Mouse (Mus musculus) MEL (cell line): Measurements from ENCODE around the gene Hoxc5. TPM values are rescaled to one million over a fixed set of nuclear protein-coding genes. Genes with fewer than 3 reads are reported as not detected.

Experiments used
- DNase-seq: peaks from one replicate; pipeline ENCODE4 v3.0.0; 2011; ENCODE audit warnings: low read depth, low spot score
- H3K27ac ChIP-seq: 2 replicates; pipeline ENCODE4 v1.5.1; 2012; ENCODE audit warnings: low read depth, mild to moderate bottlenecking, control low read depth, low read length, moderate library complexity; ENCODE audit not compliant: control insufficient read depth
- H3K27me3 ChIP-seq, 2 experiments: fragments of 150-350 bp in 1 of 2; sonication (generic) in 1 of 2; 2 replicates each; pipeline ENCODE4 v1.6.1; 2012; ENCODE audit warnings: low read length in 2 of 2, mild to moderate bottlenecking in 2 of 2, improper control_type of control experiment in 1 of 2, moderate library complexity in 1 of 2; ENCODE audit not compliant: insufficient read depth in 2 of 2, control insufficient read depth in 1 of 2
- H3K36me3 ChIP-seq, 2 experiments: 2 replicates each; pipeline ENCODE4 v1.6.1; 2012 to 2014; ENCODE audit warnings: low read length in 2 of 2, improper control_type of control experiment in 1 of 2, inconsistent platforms in 1 of 2, mild to moderate bottlenecking in 1 of 2; ENCODE audit not compliant: insufficient read depth in 2 of 2, control insufficient read depth in 1 of 2
- H3K4me1 ChIP-seq, 2 experiments: fragments of 150-350 bp in 1 of 2; sonication (generic) in 1 of 2; 2 replicates each; pipeline ENCODE4 v1.6.1; 2012; ENCODE audit warnings: low read length in 2 of 2, improper control_type of control experiment in 1 of 2, mild to moderate bottlenecking in 1 of 2; ENCODE audit not compliant: insufficient read depth in 2 of 2, control insufficient read depth in 1 of 2
- H3K4me3 ChIP-seq, 2 experiments: fragments of 150-350 bp in 1 of 2; sonication (generic) in 1 of 2; 2 replicates each; pipeline ENCODE4 v1.5.1; 2012; ENCODE audit warnings: low read depth in 2 of 2, low read length in 2 of 2, mild to moderate bottlenecking in 2 of 2, moderate library complexity in 2 of 2, control low read depth in 1 of 2, improper control_type of control experiment in 1 of 2; ENCODE audit not compliant: control insufficient read depth in 1 of 2, insufficient read depth in 1 of 2
- H3K79me2 ChIP-seq: 2 replicates; pipeline ENCODE4 v1.6.1; 2012; ENCODE audit warnings: mild to moderate bottlenecking, low read length, moderate library complexity; ENCODE audit not compliant: control insufficient read depth, poor library complexity, insufficient read depth
- H3K9ac ChIP-seq: 2 replicates; pipeline ENCODE4 v1.6.1; 2012; ENCODE audit warnings: low read depth, mild to moderate bottlenecking, control low read depth, low read length, moderate library complexity; ENCODE audit not compliant: control insufficient read depth, poor library complexity, severe bottlenecking
- H3K9me3 ChIP-seq: fragments of 150-350 bp; sonication (generic); replicated peaks from 2 replicates; pipeline ENCODE4 v1.6.1; 2012; ENCODE audit warnings: mild to moderate bottlenecking, low read length, improper control_type of control experiment, moderate library complexity; ENCODE audit not compliant: insufficient read depth
- CHD2 ChIP-seq: IDR thresholded peaks from 2 replicates; pipeline ENCODE4 v1.6.1; 2011; ENCODE audit warnings: low read length, improper control_type of control experiment
- CTCF ChIP-seq, 3 experiments: IDR thresholded peaks in 2 of 3; conservative IDR thresholded peaks in 1 of 3; 2 replicates each; pipeline ENCODE4 v1.5.1; 2011 to 2012; ENCODE audit warnings: low read length in 3 of 3, low read depth in 2 of 3, mild to moderate bottlenecking in 2 of 3, improper control_type of control experiment in 1 of 3, inconsistent platforms in 1 of 3, mixed read lengths in 1 of 3, moderate library complexity in 1 of 3; ENCODE audit not compliant: control insufficient read depth in 1 of 3, insufficient read depth in 1 of 3, poor library complexity in 1 of 3, severe bottlenecking in 1 of 3
- E2F4 ChIP-seq: IDR thresholded peaks from 2 replicates; pipeline ENCODE4 v1.6.1; 2011; ENCODE audit warnings: low read depth, low read length, improper control_type of control experiment, borderline replicate concordance
- ELF1 ChIP-seq: IDR thresholded peaks from 2 replicates; pipeline ENCODE4 v1.6.1; 2014; ENCODE audit warnings: low read depth, mild to moderate bottlenecking, inconsistent platforms, low read length, improper control_type of control experiment, moderate library complexity
- GATA1 ChIP-seq: IDR thresholded peaks from 2 replicates; pipeline ENCODE4 v1.6.1; 2011; ENCODE audit warnings: low read depth, low read length, improper control_type of control experiment
- JUND ChIP-seq: IDR thresholded peaks from 2 replicates; pipeline ENCODE4 v1.6.1; 2011; ENCODE audit warnings: low read depth, mild to moderate bottlenecking, improper control_type of control experiment, low read length
- MAX ChIP-seq: IDR thresholded peaks from 2 replicates; pipeline ENCODE4 v1.6.1; 2011; ENCODE audit warnings: low read length, improper control_type of control experiment
- MXI1 ChIP-seq: IDR thresholded peaks from 2 replicates; pipeline ENCODE4 v1.6.1; 2011; ENCODE audit warnings: mild to moderate bottlenecking, low read depth, low read length, improper control_type of control experiment
- MYB ChIP-seq: IDR thresholded peaks from 2 replicates; pipeline ENCODE4 v1.6.1; 2011; ENCODE audit warnings: mild to moderate bottlenecking, low read depth, low read length, improper control_type of control experiment
- NELFE ChIP-seq: IDR thresholded peaks from 2 replicates; pipeline ENCODE4 v1.6.1; 2011; ENCODE audit warnings: low read depth, low read length, improper control_type of control experiment
- NRF1 ChIP-seq: IDR thresholded peaks from 2 replicates; pipeline ENCODE4 v1.6.1; 2014; ENCODE audit warnings: low read depth, mild to moderate bottlenecking, inconsistent platforms, low read length, improper control_type of control experiment, moderate library complexity; ENCODE audit not compliant: poor library complexity, insufficient read depth, severe bottlenecking
- POLR2A ChIP-seq, 2 experiments: IDR thresholded peaks; 2 replicates each; pipeline ENCODE4 v1.6.1; 2011 to 2012; ENCODE audit warnings: low read length in 2 of 2, mild to moderate bottlenecking in 2 of 2, control low read depth in 1 of 2, improper control_type of control experiment in 1 of 2, low read depth in 1 of 2, moderate library complexity in 1 of 2; ENCODE audit not compliant: control insufficient read depth in 1 of 2, insufficient read depth in 1 of 2, poor library complexity in 1 of 2
- SMC3 ChIP-seq: IDR thresholded peaks from 2 replicates; pipeline ENCODE4 v1.6.1; 2011; ENCODE audit warnings: low read depth, low read length, improper control_type of control experiment
- TBP ChIP-seq: IDR thresholded peaks from 2 replicates; pipeline ENCODE4 v1.8.0; 2011; ENCODE audit warnings: low read depth, low read length, improper control_type of control experiment
- TCF12 ChIP-seq: IDR thresholded peaks from 2 replicates; pipeline ENCODE4 v1.6.1; 2014; ENCODE audit warnings: low read depth, mild to moderate bottlenecking, inconsistent platforms, low read length, improper control_type of control experiment, moderate library complexity
- USF1 ChIP-seq: IDR thresholded peaks from 2 replicates; pipeline ENCODE4 v1.6.1; 2014; ENCODE audit warnings: low read depth, mild to moderate bottlenecking, inconsistent platforms, low read length, improper control_type of control experiment, moderate library complexity
- ZC3H11A ChIP-seq: IDR thresholded peaks from 2 replicates; pipeline ENCODE4 v1.6.1; 2012; ENCODE audit warnings: low read depth, mild to moderate bottlenecking, inconsistent platforms, low read length, improper control_type of control experiment
- ZMIZ1 ChIP-seq: IDR thresholded peaks from 2 replicates; pipeline ENCODE4 v1.6.1; 2012; ENCODE audit warnings: low read depth, mild to moderate bottlenecking, inconsistent platforms, low read length, improper control_type of control experiment, moderate library complexity
- ZNF384 ChIP-seq: IDR thresholded peaks from 2 replicates; pipeline ENCODE4 v1.6.1; 2012; ENCODE audit warnings: low read depth, mild to moderate bottlenecking, inconsistent platforms, low read length, improper control_type of control experiment
- polyA plus RNA-seq, 2 experiments: library from polyadenylated mRNA; stranded (reverse) in 1 of 2; unstranded in 1 of 2; fragments of >175 nt in 1 of 2; fragments of >200 nt in 1 of 2; gene quantifications; 2 replicates each; pipeline versions ENCODE4 v1.2.1 to v1.2.4; 2012; ENCODE audit warnings: low replicate concordance in 2 of 2, low read depth in 1 of 2; ENCODE audit not compliant: insufficient read length in 2 of 2, insufficient read depth in 1 of 2, missing spikeins in 1 of 2
- total RNA-seq: library from RNA; depleted of rRNA; stranded (reverse); fragments of 300-350 nt; gene quantifications from 2 replicates; pipeline ENCODE4 v1.2.3, GENCODE M21; 2012

Gene Hoxc5
- total and polyA plus RNA-seq, 3 experiments = 0.46 to 3.0 TPM; not detected in 1

- DNase-seq = no peak
- peaks cover 9% of the 10 kb centered on the region for H3K79me2 ChIP-seq
- no peaks in the 10 kb centered on the region for H3K27me3 ChIP-seq
- TF ChIP-seq USF1 (no peak), ZNF384 (peak; percentile 79)
- H3K9me3 ChIP-seq = no peaks in the 10 kb centered on the region
- peaks cover 0 to 18% of the 10 kb centered on the region in 2 experiments; a peak in 3 of 4 replicates for H3K4me1 ChIP-seq
- H3K9ac ChIP-seq = no peak overlapping the region
- H3K36me3 ChIP-seq = peaks cover 0 to 6% of the 10 kb centered on the region in 2 experiments; a peak in 2 of 4 replicates
- H3K27ac ChIP-seq = no peak overlapping the region
- no peak overlapping the region for H3K4me3 ChIP-seq
Measured at GRCm38 (mm10) chr15:103037579-103037978, 70.3 kb downstream of the Hoxc5 start.

- no peaks in the 10 kb centered on the region for H3K27me3 ChIP-seq
- peaks cover 0 to 6% of the 10 kb centered on the region in 2 experiments; a peak in 2 of 4 replicates for H3K36me3 ChIP-seq
- no peak for TF ChIP-seq NELFE
- no peaks in the 10 kb centered on the region for H3K9me3 ChIP-seq
- H3K4me1 ChIP-seq = peaks cover 0 to 10% of the 10 kb centered on the region in 2 experiments; a peak in 2 of 4 replicates
- no peak overlapping the region for H3K27ac ChIP-seq
- H3K4me3 ChIP-seq = no peak overlapping the region
- no peak overlapping the region for H3K9ac ChIP-seq
- H3K79me2 ChIP-seq = peaks cover 9% of the 10 kb centered on the region
- no peak for DNase-seq
Measured at GRCm38 (mm10) chr15:103038701-103039480, 71.6 kb downstream of the Hoxc5 start.

GRCm38 (mm10) chr15:103039609-103040008 lies 72.4 kb downstream of the Hoxc5 start:
- no peaks in the 10 kb centered on the region for H3K27me3 ChIP-seq
- H3K4me1 ChIP-seq = 0 out of 4 replicates have a peak, but pooled peaks cover 0 to 9% of the 10 kb centered on the region in 2 experiments
- no peak overlapping the region for H3K27ac ChIP-seq

More at GRCm38 (mm10) chr15:103039609-103040008, 72.4 kb downstream of the Hoxc5 start:
- no peak for DNase-seq
- peaks cover 0 to 6% of the 10 kb centered on the region in 2 experiments; a peak in 2 of 4 replicates for H3K36me3 ChIP-seq
- no peak overlapping the region for H3K4me3 ChIP-seq
- no peak for TF ChIP-seq ZMIZ1
- TF ChIP-seq CHD2 = no peak
- TF ChIP-seq CTCF (IDR thresholded peaks at IDR 0.05 in 2 of 3, conservative IDR thresholded peaks at IDR 0.05 in 1 of 3; ENCODE audit: control insufficient read depth in 1 of 3, insufficient read depth in 1 of 3, low read depth in 2 of 3, low read length in 3 of 3, poor library complexity in 1 of 3, severe bottlenecking in 1 of 3) = no peak
- no peak for TF ChIP-seq E2F4
- no peak for TF ChIP-seq ZC3H11A
- TF ChIP-seq ELF1 = no peak
- no peak for TF ChIP-seq MYB
- no peak for TF ChIP-seq SMC3
- TF ChIP-seq TBP = no peak
- no peak for TF ChIP-seq ZNF384
- no peak for TF ChIP-seq TCF12
- TF ChIP-seq NRF1 = no peak
- TF ChIP-seq MAX = no peak
- no peak for TF ChIP-seq POLR2A (IDR thresholded peaks at IDR 0.05; ENCODE audit: control insufficient read depth in 1 of 2, insufficient read depth in 1 of 2, low read depth in 1 of 2, low read length in 2 of 2, poor library complexity in 1 of 2)
- TF ChIP-seq MXI1 = no peak
- TF ChIP-seq JUND = no peak
- no peak for TF ChIP-seq GATA1
- TF ChIP-seq, all 39 proteins: peak for 0
- Histone ChIP-seq H3K9ac (no peak overlapping the region), H3K79me2 (peaks cover 9% of the 10 kb centered on the region), H3K9me3 (no peaks in the 10 kb centered on the region)
